Mouse (Mus musculus): ENCODE measurements at regions not wholly inside any gene's neighbourhood (a gene's known extent, or its start where the extent isn't known, plus 50 kb on each side); places are given as distances from the start of the nearest gene placed in this dataset.

DNA sequence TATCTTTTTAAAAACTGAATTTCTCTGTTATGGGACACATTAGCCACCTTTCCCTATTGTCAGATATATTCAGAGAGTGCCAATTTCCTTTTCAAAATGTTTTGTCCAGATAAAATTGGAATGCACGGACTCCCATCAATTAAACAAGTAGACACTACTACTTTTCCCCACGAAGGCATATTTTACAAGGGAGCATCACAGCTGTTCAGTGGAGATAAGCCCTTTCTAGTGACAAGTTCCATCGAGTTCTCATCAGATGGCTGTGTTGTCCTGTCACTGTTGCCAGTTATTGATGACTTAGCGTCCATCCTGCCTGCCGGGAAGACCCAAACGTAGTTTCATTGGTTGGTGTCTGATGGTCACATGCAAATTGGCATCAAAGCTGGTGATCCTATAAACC, 461.2 kb upstream of the Got2 start:
- DNase-seq (ENCODE audit: low spot score in 2 of 2): no peak

GRCm38 (mm10) chr8:96340702-96341101, 452.4 kb upstream of the Got2 start:
- DNase-seq (ENCODE audit: low spot score in 2 of 2): no peak

DNA sequence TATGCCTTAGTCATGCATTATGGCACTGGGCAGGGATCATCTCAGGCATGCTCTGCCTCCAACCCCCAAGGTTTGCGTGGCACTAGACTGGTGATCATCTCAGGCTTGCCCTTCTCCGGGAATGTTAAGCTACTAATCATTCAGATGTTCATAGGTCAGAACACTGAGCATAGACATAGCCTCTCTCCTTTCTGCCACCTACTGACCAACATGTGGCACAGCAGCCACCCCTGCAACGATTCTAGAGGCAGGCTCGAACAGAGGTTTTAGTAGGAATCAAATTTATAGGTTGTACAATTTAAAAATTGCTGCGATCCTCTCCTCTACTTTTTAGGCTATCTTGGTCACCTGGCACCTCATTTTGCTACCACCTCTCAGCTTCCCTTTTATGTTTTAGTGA, 430.0 kb upstream of the Got2 start:
- DNase-seq (ENCODE audit: low spot score in 2 of 2): no peak

DNA sequence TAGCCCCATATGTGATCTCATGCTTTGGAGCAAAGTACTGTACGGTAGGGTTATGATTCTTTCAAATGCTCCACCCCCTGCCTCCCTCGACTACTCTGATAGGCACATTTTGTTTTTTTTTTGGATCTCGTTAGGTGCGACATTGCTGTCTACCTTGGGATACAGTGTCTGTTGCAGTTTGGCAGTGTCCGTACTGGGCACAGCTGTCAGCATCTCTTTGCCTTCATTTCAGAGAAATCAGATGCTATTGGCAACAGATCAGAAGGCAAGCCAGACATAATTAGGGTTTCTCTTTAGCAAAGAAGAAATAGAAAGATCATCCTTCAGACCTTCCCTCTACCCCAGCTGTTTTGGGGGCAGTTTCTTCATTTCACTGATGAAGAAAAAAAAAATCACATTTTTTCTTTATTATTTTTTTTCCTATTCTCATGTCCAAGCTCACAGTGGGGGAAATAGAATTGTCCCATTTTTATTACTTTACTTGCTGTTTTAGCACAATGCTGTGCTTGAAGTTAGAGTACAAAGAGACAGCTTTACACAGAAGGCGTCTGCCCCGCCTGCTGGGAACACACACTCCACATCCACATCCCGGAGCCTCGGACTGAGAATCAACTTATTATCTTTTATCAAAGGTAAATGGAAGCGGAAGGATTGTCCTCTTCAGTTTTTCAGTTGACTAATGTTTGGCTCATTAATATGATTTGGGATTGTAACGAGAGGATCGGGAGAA, 420.8 kb upstream of the Got2 start:
- no peak for DNase-seq (ENCODE audit: low spot score in 2 of 2)

- DNase-seq (ENCODE audit: low spot score in 2 of 2): no peak
These were observed 408.3 kb upstream of the Got2 start for GRCm38 (mm10) chr8:96296643-96297042.

- DNase-seq (ENCODE audit: low spot score in 2 of 2): no peak
These were observed 402.4 kb upstream of the Got2 start for GRCm38 (mm10) chr8:96290740-96291139.

- DNase-seq (ENCODE audit: low spot score in 2 of 2): no peak
These were observed 401.2 kb upstream of the Got2 start for GRCm38 (mm10) chr8:96289519-96289918.

GRCm38 (mm10) chr8:96288525-96288924, 400.2 kb upstream of the Got2 start:
- DNase-seq (ENCODE audit: low spot score in 2 of 2): no peak

GRCm38 (mm10) chr8:96277479-96278138, 389.3 kb upstream of the Got2 start:
- no peak for DNase-seq (ENCODE audit: low spot score in 2 of 2)

DNA sequence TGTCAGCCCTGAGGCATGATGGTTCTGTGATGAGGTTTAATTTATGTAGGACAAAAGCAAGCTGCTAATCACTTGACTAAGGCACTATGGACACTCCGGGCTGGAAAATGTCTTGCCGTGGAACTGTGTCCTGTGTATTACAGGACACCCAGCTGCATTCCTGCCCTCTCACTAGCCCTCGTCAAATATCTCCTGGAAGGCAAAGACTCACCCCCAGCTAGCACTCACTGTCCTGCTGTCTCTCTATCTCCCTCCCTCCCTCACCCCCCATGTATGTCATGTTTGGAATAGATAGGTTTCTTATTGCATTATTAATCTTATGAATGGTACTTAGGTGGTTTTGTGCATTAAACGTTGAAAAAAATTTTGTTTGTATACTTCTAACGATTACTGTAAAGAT, 388.7 kb upstream of the Got2 start:
- no peak for DNase-seq (ENCODE audit: low spot score in 2 of 2)

- DNase-seq (ENCODE audit: low spot score in 2 of 2): peak; percentile 2 to 26
These were observed 367.9 kb upstream of the Got2 start for GRCm38 (mm10) chr8:96256294-96256693.

DNA sequence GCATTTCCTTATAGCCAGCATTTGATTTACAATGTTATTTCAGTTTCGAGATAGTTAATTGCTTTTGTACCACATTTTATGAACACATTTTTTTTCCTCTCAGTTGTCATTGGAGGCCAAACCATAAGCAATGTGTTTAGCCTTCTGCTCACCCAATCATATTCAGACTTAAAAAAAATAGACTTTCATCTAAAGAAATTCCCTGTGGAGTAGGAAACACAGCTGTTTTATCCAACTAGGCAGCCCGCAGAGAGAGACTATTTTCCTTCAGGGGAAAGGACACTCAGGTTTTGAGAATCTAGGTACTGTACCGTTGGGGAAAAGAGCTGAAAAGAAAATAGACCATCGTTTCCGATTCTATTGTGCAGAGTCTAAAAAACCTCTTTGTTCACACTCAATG, 367.5 kb upstream of the Got2 start:
- no peak for DNase-seq (ENCODE audit: low spot score in 2 of 2)

DNA sequence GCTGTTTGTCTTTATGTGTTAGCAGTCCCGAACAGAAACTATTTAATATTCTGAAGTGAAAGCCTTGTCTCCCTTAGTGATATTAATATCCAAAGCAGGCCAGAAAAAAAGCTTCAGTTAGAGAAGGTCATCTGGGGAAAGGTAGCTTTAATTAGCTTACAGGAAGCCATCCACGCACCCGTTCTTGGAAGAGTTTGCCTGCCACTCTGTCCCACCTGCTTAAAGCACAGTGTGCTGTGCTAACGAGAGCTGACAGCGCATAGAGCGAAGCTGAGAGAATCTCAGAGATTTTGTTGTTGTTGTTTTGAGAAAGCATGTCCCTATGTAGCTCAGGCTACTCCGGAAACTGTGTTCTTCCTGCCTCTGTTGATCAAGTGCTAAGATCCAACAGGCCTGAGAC, 357.7 kb upstream of the Got2 start:
- DNase-seq (ENCODE audit: low spot score in 2 of 2): no peak

- no peak for DNase-seq (ENCODE audit: low spot score in 2 of 2)
These were observed 356.3 kb upstream of the Got2 start for GRCm38 (mm10) chr8:96244549-96245152.

GRCm38 (mm10) chr8:96238406-96238805, 350.1 kb upstream of the Got2 start:
- no peak for DNase-seq (ENCODE audit: low spot score in 2 of 2)

- no peak for DNase-seq (ENCODE audit: low spot score in 2 of 2)
These were observed 349.6 kb upstream of the Got2 start for GRCm38 (mm10) chr8:96237940-96238339.

- no peak for DNase-seq (ENCODE audit: low spot score in 2 of 2)
These were observed 342.1 kb upstream of the Got2 start for GRCm38 (mm10) chr8:96230412-96230811.

All from left cerebral cortex, adult 8-10 months (tissue).